Comparison of ENCODE assay signal across 10 mouse cellular contexts in the genomic region with DNA sequence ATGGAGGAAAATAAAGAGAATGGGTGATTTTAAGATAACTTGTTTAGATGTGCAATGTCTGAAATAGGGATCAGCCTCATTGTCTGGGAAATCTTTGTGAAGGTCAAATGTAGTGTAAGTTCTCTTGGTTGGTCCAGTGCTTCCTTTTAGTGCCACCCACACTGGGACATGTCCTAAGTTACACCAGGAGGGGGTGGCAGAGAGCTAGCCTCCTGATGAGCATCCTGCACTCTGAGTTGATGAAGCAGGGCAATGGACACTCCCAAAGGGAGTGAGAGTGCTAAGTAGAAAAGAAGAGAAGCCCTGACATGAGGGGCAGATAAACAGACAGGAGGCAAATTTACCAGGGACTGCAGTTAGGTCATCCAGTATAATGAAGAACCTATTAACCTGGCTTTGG. TPM values are rescaled to one million over a fixed set of nuclear protein-coding genes. Genes with fewer than 3 reads are reported as not detected.
DNase-seq lines count a peak whose midpoint lies in the region; ATAC-seq and TF ChIP-seq lines count a peak whose summit lies in the region.
"Had no signal": no experiment of that assay in that cellular context is flagged by ENCODE, and none has a peak within 500 bp of the region (broad histone marks: within the 10 kb centered on the region; RNA-seq: fewer than 3 reads in every experiment).

No protein-coding gene starts in this region.

- no peak for ATAC-seq in heart, postnatal 0 days (ENCODE audit: insufficient read depth, low read depth)

- H3K4me3 ChIP-seq in heart, postnatal 0 days (ENCODE audit: low read depth, low read length), result no peak overlapping the region
- H3K4me3 ChIP-seq: myocyte had no signal

- no peak for TF ChIP-seq EP300 in heart, postnatal 0 days (IDR thresholded peaks at IDR 0.05; ENCODE audit: low read depth)

- H3K4me1 ChIP-seq in heart, postnatal 0 days (ENCODE audit: control insufficient read depth, insufficient read depth), result no peaks in the 10 kb centered on the region

- no peaks in the 10 kb centered on the region for H3K27me3 ChIP-seq in heart, postnatal 0 days (ENCODE audit: control insufficient read depth, insufficient read depth, low read length)

- H3K9me3 ChIP-seq in heart, postnatal 0 days (replicated peaks; ENCODE audit: control insufficient read depth, low read length), result no peaks in the 10 kb centered on the region

- no peak overlapping the region for H3K9ac ChIP-seq in heart, postnatal 0 days (replicated peaks; ENCODE audit: low read depth, low read length)

- DNase-seq in heart, postnatal 0 days (ENCODE audit: low spot score), result peak; percentile 11
- no peak for DNase-seq in heart, adult 9 months (ENCODE audit: low spot score in 2 of 2)
- peak; percentile 23 for DNase-seq in ES-CJ7 (ENCODE audit: low read depth, low spot score)
- peak; percentile 5 to 46 for DNase-seq in cerebellum, postnatal 25 days
- peak; percentile 4 for DNase-seq in gastrocnemius, postnatal 14 days
- DNase-seq in layer of hippocampus, postnatal 25 days (ENCODE audit: extremely low spot score in 1 of 2, low spot score in 1 of 2), result peak; percentile 7 to 39
- DNase-seq in right cerebral cortex, adult 2 months (ENCODE audit: low spot score in 2 of 2), result peak; percentile 7 to 8
- no peak for DNase-seq in natural killer cell, adult 2 months (ENCODE audit: low spot score in 2 of 2)

- intact Hi-C loops in gastrocnemius, postnatal 14 days (cut with DNase I; ENCODE audit: low total_unique reads), result no loop called here

- no peaks in the 10 kb centered on the region for H3K36me3 ChIP-seq in heart, postnatal 0 days (replicated peaks; ENCODE audit: control insufficient read depth, insufficient read depth, low read length)

- no peak overlapping the region for H3K27ac ChIP-seq in heart, postnatal 0 days (ENCODE audit: low read depth)

- TF ChIP-seq CTCF in heart, postnatal 0 days (IDR thresholded peaks at IDR 0.05; ENCODE audit: low read depth), result peak; percentile 67

- no peak overlapping the region for H3K4me2 ChIP-seq in heart, postnatal 0 days (ENCODE audit: low read depth, low read length)

RNA-seq across cellular contexts. Expression of a gene that starts 35.1 kb away (rescaled TPM):
- total RNA-seq in heart, postnatal 0 days (2014; rRNA removed; ENCODE audit: low replicate concordance), result not detected in 2 replicates
- polyA plus RNA-seq in heart, postnatal 0 days (2015; fragmentation: Nextera tagmentation; extraction: Ambion mirVana), result not detected in 2 replicates
- total RNA-seq in gastrocnemius, postnatal 14 days (2021), result not detected
- not detected for total RNA-seq in layer of hippocampus, postnatal 25 days (2021)
- polyA plus RNA-seq: intestine, embryonic 14.5 days; myocyte had no signal

Comparison
In these comparisons a context has a peak if more than half of its experiments do, and no peak if none do; other contexts are left out.
1. DNase-seq: peak in heart, postnatal 0 days (single experiment), ES-CJ7 (single experiment), cerebellum, postnatal 25 days (2 of 2), gastrocnemius, postnatal 14 days (single experiment), layer of hippocampus, postnatal 25 days (2 of 2) and right cerebral cortex, adult 2 months (2 of 2); none in heart, adult 9 months (0 of 2) and natural killer cell, adult 2 months (0 of 2).